8 mouse cellular contexts compared by ENCODE assay signal in the genomic region with DNA sequence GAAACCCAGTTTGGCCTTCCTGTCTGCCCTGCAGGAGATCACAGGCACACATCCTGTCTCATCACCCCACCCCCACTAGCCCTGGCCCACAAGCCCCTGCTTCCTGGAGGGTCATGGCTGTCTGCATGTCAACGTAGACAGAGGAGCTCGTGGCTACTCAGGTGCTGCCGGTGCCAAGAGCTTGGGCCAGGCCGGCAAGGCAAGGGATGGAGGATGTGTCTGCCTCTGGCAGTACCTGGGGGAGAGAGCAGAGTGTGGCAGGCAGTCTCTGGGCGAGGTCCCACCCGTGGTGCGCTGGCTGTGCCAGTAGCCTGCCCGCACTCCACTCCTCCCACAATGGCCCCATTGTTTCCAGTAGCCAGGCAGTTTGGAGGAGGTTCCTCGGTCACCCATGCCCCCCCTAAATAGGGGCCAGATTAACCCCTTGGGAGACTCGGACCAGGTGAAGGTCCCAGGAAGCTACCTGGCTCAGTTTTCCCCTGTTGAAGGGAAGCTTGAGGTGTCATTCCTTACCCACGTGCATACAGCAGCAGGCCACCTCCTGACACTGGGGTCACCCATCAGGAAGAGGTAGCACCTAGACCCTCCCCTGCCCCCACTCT. TPM values are rescaled to one million over a fixed set of nuclear protein-coding genes. Genes with fewer than 3 reads are reported as not detected.
A peak's percentile ranks its signal among the peaks of the same experiment; 100 is the strongest.
DNase-seq lines count a peak whose midpoint lies in the region; ATAC-seq and TF ChIP-seq lines count a peak whose summit lies in the region.
"Had no signal": no experiment of that assay in that cellular context is flagged by ENCODE, and none has a peak within 500 bp of the region (broad histone marks: within the 10 kb centered on the region; RNA-seq: fewer than 3 reads in every experiment).

No protein-coding gene starts in this region.

- TF ChIP-seq POLR2A in cerebellum, adult 2 months (IDR thresholded peaks at IDR 0.05; ENCODE audit: borderline replicate concordance, insufficient read depth, low read length) = no peak

- H3K9ac ChIP-seq in midbrain, embryonic 16.5 days (ENCODE audit: low read depth, low read length) = peak overlapping the region; percentile 37; the same call in 1 of the 2 replicates

- DNase-seq in ovary, adult 18-20 months (ENCODE audit: low spot score) = peak; percentile 33
- no peak for DNase-seq in ovary, postnatal 14 days (ENCODE audit: low spot score)
- DNase-seq in cerebellum, adult 2 months = peak; percentile 58 to 59
- DNase-seq in heart, embryonic 10.5 days (ENCODE audit: low spot score) = no peak
- peak; percentile 67 for DNase-seq in kidney, postnatal 10 days
- DNase-seq in urinary bladder, postnatal 14 days (ENCODE audit: low spot score) = no peak

- 0 out of 2 replicates have a peak overlapping the region, but pooled peaks have one; percentile 17 for H3K4me2 ChIP-seq in midbrain, embryonic 16.5 days (ENCODE audit: low read length)

- TF ChIP-seq CTCF in cerebellum, adult 2 months (IDR thresholded peaks at IDR 0.05; ENCODE audit: borderline replicate concordance, insufficient read depth, low read depth, low read length) = no peak

- peaks cover 71% of the 10 kb centered on the region for H3K4me1 ChIP-seq in cerebellum, adult 2 months (ENCODE audit: control insufficient read depth, insufficient read depth, low read length)
- peaks cover 100% of the 10 kb centered on the region for H3K4me1 ChIP-seq in heart, embryonic 10.5 days
- peaks cover 67% of the 10 kb centered on the region for H3K4me1 ChIP-seq in midbrain, embryonic 16.5 days (ENCODE audit: control insufficient read depth, insufficient read depth, low read length)

- H3K27me3 ChIP-seq in cerebellum, adult 2 months (ENCODE audit: control insufficient read depth, insufficient read depth, low read length) = no peaks in the 10 kb centered on the region
- H3K27me3 ChIP-seq in heart, embryonic 10.5 days (ENCODE audit: insufficient read depth, poor library complexity, severe bottlenecking) = no peaks in the 10 kb centered on the region
- H3K27me3 ChIP-seq in midbrain, embryonic 16.5 days (ENCODE audit: control insufficient read depth, insufficient read depth, low read depth, low read length) = no peaks in the 10 kb centered on the region

- 5% methylated on average over 11 of the region's 11 CpGs for WGBS in cerebellum, adult 2 months
- 34% methylated on average over 11 of the region's 11 CpGs for WGBS in heart, embryonic 10.5 days
- WGBS in midbrain, embryonic 16.5 days = 20% methylated on average over 11 of the region's 11 CpGs

- no peaks in the 10 kb centered on the region for H3K9me3 ChIP-seq in heart, embryonic 10.5 days
- no peaks in the 10 kb centered on the region for H3K9me3 ChIP-seq in midbrain, embryonic 16.5 days (replicated peaks; ENCODE audit: control insufficient read depth, low read length, poor library complexity, severe bottlenecking)

- peak overlapping the region; percentile 84 for H3K27ac ChIP-seq in cerebellum, adult 2 months (ENCODE audit: insufficient read depth, low read length)
- peak overlapping the region; percentile 82 for H3K27ac ChIP-seq in heart, embryonic 10.5 days
- peak overlapping the region; percentile 62; the same call in 1 of the 2 replicates for H3K27ac ChIP-seq in midbrain, embryonic 16.5 days (ENCODE audit: low read length)

- peak overlapping the region; percentile 9 for H3K4me3 ChIP-seq in cerebellum, adult 2 months (replicated peaks; ENCODE audit: insufficient read depth, low read depth, low read length)
- peak overlapping the region; percentile 29 for H3K4me3 ChIP-seq in heart, embryonic 10.5 days
- H3K4me3 ChIP-seq in midbrain, embryonic 16.5 days (ENCODE audit: low read depth, low read length) = no peak overlapping the region
- H3K4me3 ChIP-seq: erythroblast, embryonic 14.5 days had no signal

- peaks cover 9% of the 10 kb centered on the region; the same call in 1 of the 2 replicates for H3K36me3 ChIP-seq in heart, embryonic 10.5 days
- no peaks in the 10 kb centered on the region; the same call in 1 of the 2 replicates for H3K36me3 ChIP-seq in midbrain, embryonic 16.5 days (ENCODE audit: control insufficient read depth, insufficient read depth, low read length)

- no peak for ATAC-seq in midbrain, embryonic 16.5 days

RNA-seq across cellular contexts. Expression of a gene that starts 11.7 kb away (rescaled TPM):
- 22.0 and 22.3 TPM in 2 replicates for polyA plus RNA-seq in cerebellum, adult 2 months (2012; rRNA removed)
- 7.6 and 9.6 TPM in 2 replicates for polyA plus RNA-seq in heart, embryonic 10.5 days (2016; fragmentation: Nextera tagmentation; extraction: Ambion mirVana)
- polyA plus RNA-seq in midbrain, embryonic 16.5 days (2015; fragmentation: Nextera tagmentation; extraction: Ambion mirVana) = 10.7 and 10.8 TPM in 2 replicates

RNA-seq across cellular contexts. Expression of a gene that starts 39.6 kb away (rescaled TPM):
- polyA plus RNA-seq in cerebellum, adult 2 months (2012; rRNA removed) = 0.13 TPM in 1 of 2 replicates, not detected in the other
- 0.26 TPM in 1 of 2 replicates, not detected in the other for polyA plus RNA-seq in heart, embryonic 10.5 days (2016; fragmentation: Nextera tagmentation; extraction: Ambion mirVana)
- not detected in 2 replicates for polyA plus RNA-seq in midbrain, embryonic 16.5 days (2015; fragmentation: Nextera tagmentation; extraction: Ambion mirVana)
- polyA plus RNA-seq: erythroblast, embryonic 14.5 days had no signal

RNA-seq across cellular contexts. Expression of a gene that starts 53.4 kb away (rescaled TPM):
- not detected in 2 replicates for polyA plus RNA-seq in cerebellum, adult 2 months (2012; rRNA removed)
- not detected in 2 replicates for polyA plus RNA-seq in heart, embryonic 10.5 days (2016; fragmentation: Nextera tagmentation; extraction: Ambion mirVana)
- not detected in 2 replicates for polyA plus RNA-seq in midbrain, embryonic 16.5 days (2015; fragmentation: Nextera tagmentation; extraction: Ambion mirVana)
- polyA plus RNA-seq: erythroblast, embryonic 14.5 days had no signal

Comparison
In these comparisons a context has a peak if more than half of its experiments do, and no peak if none do; other contexts are left out.
1. DNase-seq: peak in ovary, adult 18-20 months (single experiment), cerebellum, adult 2 months (2 of 2) and kidney, postnatal 10 days (single experiment); none in ovary, postnatal 14 days (single experiment), heart, embryonic 10.5 days (single experiment) and urinary bladder, postnatal 14 days (single experiment).
2. Peak in every context shown above with its lines, with median percentiles within 50 percentile points of each other: H3K27ac ChIP-seq.